Mouse (Mus musculus) kidney, embryonic 14.5 days (tissue): ENCODE data around the gene Vti1a. TPM values are rescaled to one million over a fixed set of nuclear protein-coding genes. Genes with fewer than 3 reads are reported as not detected.

Experiments used
- ATAC-seq: fragments of 200-750 bp; cut with Nextera tagmentation; 2 replicates; pipeline ENCODE4 v1.8.0; 2017; ENCODE audit warnings: moderate number of reproducible peaks, mild to moderate bottlenecking, moderate TSS enrichment, moderate library complexity; ENCODE audit not compliant: low FRiP score, low TSS enrichment
- H3K27ac ChIP-seq: fragments of 300-500 bp; sonication (generic); 2 replicates; pipeline ENCODE4 v1.5.1; 2014; ENCODE audit warnings: low read depth, mild to moderate bottlenecking, low read length, moderate library complexity, mixed read lengths
- H3K27me3 ChIP-seq: fragments of 300-500 bp; sonication (generic); 2 replicates; pipeline ENCODE4 v1.6.1; 2014; ENCODE audit warnings: mild to moderate bottlenecking, low read length; ENCODE audit not compliant: control insufficient read depth, insufficient read depth
- H3K36me3 ChIP-seq: fragments of 300-500 bp; sonication (generic); 2 replicates; pipeline ENCODE4 v1.6.1; 2014; ENCODE audit warnings: low read length, mixed read lengths; ENCODE audit not compliant: control insufficient read depth, insufficient read depth
- H3K4me1 ChIP-seq: fragments of 300-500 bp; sonication (generic); 2 replicates; pipeline ENCODE4 v1.6.1; 2014; ENCODE audit warnings: low read length, mixed read lengths; ENCODE audit not compliant: control insufficient read depth, insufficient read depth
- H3K4me2 ChIP-seq: fragments of 300-500 bp; sonication (generic); replicated peaks from 2 replicates; pipeline ENCODE4 v1.6.1; 2014; ENCODE audit warnings: low read depth, mild to moderate bottlenecking, low read length
- H3K4me3 ChIP-seq: fragments of 300-500 bp; sonication (generic); 2 replicates; pipeline ENCODE4 v1.5.1; 2014; ENCODE audit warnings: mild to moderate bottlenecking, low read length
- H3K9ac ChIP-seq: fragments of 300-500 bp; sonication (generic); 2 replicates; pipeline ENCODE4 v1.6.1; 2014; ENCODE audit warnings: low read depth, mild to moderate bottlenecking, low read length, moderate library complexity
- H3K9me3 ChIP-seq: fragments of 300-500 bp; sonication (generic); 2 replicates; pipeline ENCODE4 v1.6.1; 2016; ENCODE audit warnings: low read length; ENCODE audit not compliant: control insufficient read depth
- WGBS: fragments of 180-500 bp; shearing (Covaris S2); extraction: QIAGEN DNeasy Blood & Tissue Kit; methylation state at CpG from one replicate; pipeline ENCODE4 v1.1.7; 2014; 5-methylcytosine and 5-hydroxymethylcytosine counted together
- polyA plus RNA-seq: library from polyadenylated mRNA; unstranded; fragments of >200 nt; fragmentation: Nextera tagmentation; extraction: Ambion mirVana; gene quantifications from 2 replicates; pipeline ENCODE4 v1.2.1, GENCODE M21; 2014

Gene Vti1a
- polyA plus RNA-seq, 1 experiment from 2014 or later: 25.7 TPM

GRCm38 (mm10) chr19:55377465-55377864 is 61.4 kb downstream of the Vti1a start:
- Histone ChIP-seq H3K9ac (no peak overlapping the region), H3K9me3 (no peaks in the 10 kb centered on the region), H3K4me3 (no peak overlapping the region), H3K36me3 (no peaks in the 10 kb centered on the region), H3K4me1 (peaks cover 10% of the 10 kb centered on the region), H3K4me2 (no peak overlapping the region), H3K27me3 (no peaks in the 10 kb centered on the region), H3K27ac (no peak overlapping the region)
- 94% methylated on average over 4 of the region's 4 CpGs for WGBS
- ATAC-seq: no peak

DNA sequence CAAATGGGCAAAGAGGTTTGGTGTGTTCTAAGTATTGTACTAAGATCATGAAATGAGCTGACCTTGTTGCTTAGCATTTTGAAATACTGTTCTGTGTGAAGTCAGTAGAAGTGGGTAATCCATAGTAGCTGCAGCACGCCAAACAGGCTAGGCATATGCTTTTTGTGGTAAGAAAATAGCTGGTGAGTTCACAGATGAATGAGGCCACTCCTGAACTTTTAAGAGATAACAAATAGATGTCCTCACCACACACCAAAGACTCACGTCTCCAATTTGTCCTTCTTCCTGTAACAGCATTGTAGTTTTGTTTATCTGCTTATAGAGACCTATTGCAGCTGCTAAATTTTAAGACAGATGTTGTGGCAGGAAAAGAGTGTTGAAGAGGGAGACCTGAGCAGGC is 62.8 kb downstream of the Vti1a start:
- Histone ChIP-seq H3K4me2 (no peak overlapping the region), H3K9ac (no peak overlapping the region), H3K27ac (no peak overlapping the region), H3K9me3 (no peaks in the 10 kb centered on the region), H3K4me1 (peaks cover 10% of the 10 kb centered on the region), H3K4me3 (no peak overlapping the region), H3K36me3 (no peaks in the 10 kb centered on the region), H3K27me3 (no peaks in the 10 kb centered on the region)
- ATAC-seq: no peak
- WGBS: 65% methylated on average over 2 of the region's 2 CpGs

- Histone ChIP-seq H3K9ac (no peak overlapping the region), H3K27ac (no peak overlapping the region), H3K4me3 (no peak overlapping the region), H3K4me1 (peaks cover 10% of the 10 kb centered on the region), H3K36me3 (no peaks in the 10 kb centered on the region), H3K27me3 (no peaks in the 10 kb centered on the region), H3K4me2 (no peak overlapping the region; the same call in 1 of the 2 replicates), H3K9me3 (no peaks in the 10 kb centered on the region)
- ATAC-seq: no peak
- WGBS: 24% methylated on average over 12 of the region's 12 CpGs
Observed at GRCm38 (mm10) chr19:55380764-55381163, 64.7 kb downstream of the Vti1a start.

- Histone ChIP-seq H3K4me2 (no peak overlapping the region), H3K27me3 (no peaks in the 10 kb centered on the region), H3K9ac (no peak overlapping the region), H3K4me1 (peaks cover 10% of the 10 kb centered on the region), H3K4me3 (no peak overlapping the region), H3K36me3 (no peaks in the 10 kb centered on the region), H3K27ac (no peak overlapping the region), H3K9me3 (no peaks in the 10 kb centered on the region)
- no peak for ATAC-seq
- WGBS: 75% methylated on average over 7 of the region's 7 CpGs
Observed at GRCm38 (mm10) chr19:55381343-55381742, 65.2 kb downstream of the Vti1a start.

DNA sequence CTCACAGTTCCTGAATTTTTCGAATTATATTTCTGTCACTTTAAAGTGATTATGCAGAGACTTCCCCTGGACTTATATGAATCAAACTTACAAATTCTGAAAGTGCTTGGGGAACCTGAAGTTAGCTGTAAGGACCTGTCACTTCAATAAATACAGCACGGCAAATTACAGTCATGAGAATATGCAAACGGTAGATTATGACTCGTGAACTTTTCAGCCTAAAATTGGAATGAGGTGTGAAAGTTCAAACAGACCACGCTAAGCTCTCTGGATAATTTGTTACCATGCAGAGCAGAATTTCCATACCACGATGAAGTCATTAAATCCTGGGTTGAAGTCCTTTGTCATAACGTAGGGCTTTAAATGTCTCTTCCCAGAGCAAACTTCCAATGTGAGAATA is 66.7 kb downstream of the Vti1a start:
- WGBS: 77% methylated on average over 7 of the region's 7 CpGs
- H3K4me2 ChIP-seq: no peak overlapping the region
- no peaks in the 10 kb centered on the region for H3K36me3 ChIP-seq
- H3K4me3 ChIP-seq: no peak overlapping the region
- no peak for ATAC-seq
- H3K9me3 ChIP-seq: no peaks in the 10 kb centered on the region
- H3K9ac ChIP-seq: no peak overlapping the region
- no peak overlapping the region for H3K27ac ChIP-seq
- peaks cover 10% of the 10 kb centered on the region for H3K4me1 ChIP-seq
- no peaks in the 10 kb centered on the region for H3K27me3 ChIP-seq

DNA sequence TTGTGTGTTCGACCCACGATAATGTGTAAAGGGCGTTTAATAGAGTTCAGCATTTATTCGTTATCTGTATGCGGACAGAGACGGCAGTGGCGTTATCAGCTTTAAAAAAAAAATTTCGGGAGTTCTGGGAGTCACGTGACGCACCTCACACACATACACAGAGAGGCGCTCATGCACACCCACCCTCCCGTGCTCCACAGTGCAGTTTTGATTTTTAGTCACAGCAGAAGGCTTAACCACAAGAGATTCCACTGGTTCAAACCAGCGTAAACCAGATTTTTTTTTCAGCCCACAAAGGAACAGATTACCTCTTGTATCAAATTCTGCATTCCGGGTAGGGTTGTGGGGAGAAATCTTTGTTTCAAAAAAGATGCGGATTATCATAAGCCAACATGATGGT is 68.5 kb downstream of the Vti1a start:
- H3K4me3 ChIP-seq: no peak overlapping the region
- no peaks in the 10 kb centered on the region for H3K9me3 ChIP-seq
- no peak for ATAC-seq
- H3K9ac ChIP-seq: no peak overlapping the region
- WGBS: 90% methylated on average over 15 of the region's 15 CpGs
- H3K4me2 ChIP-seq: no peak overlapping the region
- no peaks in the 10 kb centered on the region for H3K27me3 ChIP-seq
- H3K36me3 ChIP-seq: no peaks in the 10 kb centered on the region
- no peak overlapping the region for H3K27ac ChIP-seq
- peaks cover 10% of the 10 kb centered on the region for H3K4me1 ChIP-seq

DNA sequence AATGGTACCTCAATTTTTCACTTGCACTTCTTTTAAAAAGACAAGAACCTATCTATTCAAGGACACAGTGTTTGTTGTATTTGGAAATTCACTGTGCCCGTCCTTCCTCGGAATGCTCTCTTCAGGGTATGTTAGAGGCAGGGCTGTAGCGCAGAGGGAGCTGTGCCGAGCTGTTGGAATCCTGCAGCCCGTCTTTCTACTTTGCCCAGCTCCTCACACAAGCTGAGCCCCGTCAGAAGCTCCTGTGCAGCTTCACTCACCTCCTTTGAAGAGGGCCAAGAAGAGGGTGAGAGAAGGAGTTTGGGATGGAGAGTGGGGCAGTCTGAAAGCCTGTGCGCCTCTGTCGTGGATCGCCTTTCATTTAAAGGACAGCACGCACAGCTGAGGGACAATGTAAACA is 72.9 kb downstream of the Vti1a start:
- 37% methylated on average over 10 of the region's 10 CpGs for whole genome bisulfite sequencing
- Histone ChIP-seq H3K27ac (no peak overlapping the region), H3K4me3 (no peak overlapping the region), H3K9me3 (no peaks in the 10 kb centered on the region), H3K36me3 (no peaks in the 10 kb centered on the region), H3K4me2 (peak overlapping the region; percentile 0; the same call in 1 of the 2 replicates), H3K27me3 (no peaks in the 10 kb centered on the region), H3K4me1 (no peaks in the 10 kb centered on the region), H3K9ac (no peak overlapping the region)
- ATAC-seq: no peak

DNA sequence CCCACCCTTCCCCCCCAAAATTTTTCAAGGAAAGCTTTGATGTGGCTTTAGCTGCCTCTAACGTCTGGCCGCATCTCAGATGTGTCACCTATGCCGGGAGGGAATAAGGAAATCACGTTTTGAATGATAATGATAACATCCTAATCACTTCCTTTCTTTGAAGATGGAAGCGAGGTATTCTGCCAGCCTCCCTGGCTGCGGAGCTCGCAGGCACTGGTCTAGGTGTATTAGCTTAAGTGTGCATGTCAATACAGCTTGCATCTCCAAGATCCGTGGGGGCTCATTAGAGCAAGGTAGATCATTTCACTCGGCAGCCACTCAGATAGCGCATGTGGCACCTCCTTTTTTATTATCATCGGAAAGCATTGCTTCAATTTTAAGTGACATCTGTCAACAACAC is 74.2 kb downstream of the Vti1a start:
- 60% methylated on average over 11 of the region's 11 CpGs for WGBS
- H3K9ac ChIP-seq: no peak overlapping the region

DNA sequence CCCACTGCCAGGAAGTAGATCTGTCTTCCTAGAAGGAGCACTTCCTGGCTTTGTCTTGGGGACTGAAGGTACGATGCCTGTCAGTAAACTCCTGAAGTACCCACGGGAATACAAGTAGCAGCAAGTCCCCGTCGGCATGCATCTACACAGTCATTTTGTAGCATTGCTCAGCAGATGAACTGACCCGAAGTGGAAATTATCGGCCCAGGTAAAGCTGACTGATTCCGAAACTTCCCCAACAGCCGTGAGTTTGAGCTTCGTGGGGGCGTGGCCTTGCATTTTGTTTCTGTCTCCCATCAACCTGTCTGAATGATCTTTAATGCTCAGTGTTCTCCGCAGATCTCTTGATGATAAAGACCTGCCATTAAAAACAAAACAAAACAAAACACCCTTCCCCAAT is 85.5 kb downstream of the Vti1a start:
- H3K27ac ChIP-seq: no peak overlapping the region
- H3K4me2 ChIP-seq: no peak overlapping the region
- H3K36me3 ChIP-seq: no peaks in the 10 kb centered on the region
- 79% methylated on average over 11 of the region's 11 CpGs for WGBS
- H3K4me1 ChIP-seq: no peaks in the 10 kb centered on the region
- no peaks in the 10 kb centered on the region for H3K9me3 ChIP-seq
- no peaks in the 10 kb centered on the region for H3K27me3 ChIP-seq
- no peak for ATAC-seq
- H3K4me3 ChIP-seq: no peak overlapping the region
- no peak overlapping the region for H3K9ac ChIP-seq

More for the DNA sequence above, 74.2 kb downstream of the Vti1a start:
- no peaks in the 10 kb centered on the region for H3K36me3 ChIP-seq
- H3K4me2 ChIP-seq: no peak overlapping the region
- no peak overlapping the region for H3K27ac ChIP-seq
- H3K27me3 ChIP-seq: no peaks in the 10 kb centered on the region
- no peaks in the 10 kb centered on the region for H3K4me1 ChIP-seq
- no peak for ATAC-seq
- H3K9me3 ChIP-seq: no peaks in the 10 kb centered on the region
- no peak overlapping the region for H3K4me3 ChIP-seq

- no peak for ATAC-seq
- Histone ChIP-seq H3K9ac (no peak overlapping the region), H3K36me3 (no peaks in the 10 kb centered on the region), H3K9me3 (no peaks in the 10 kb centered on the region), H3K27ac (no peak overlapping the region), H3K4me2 (no peak overlapping the region), H3K4me1 (no peaks in the 10 kb centered on the region), H3K27me3 (no peaks in the 10 kb centered on the region), H3K4me3 (no peak overlapping the region)
- WGBS: 58% methylated on average over 6 of the region's 6 CpGs
Observed at GRCm38 (mm10) chr19:55408486-55408885, 92.4 kb downstream of the Vti1a start.
